Mouse (Mus musculus) lung, adult 18-20 months (tissue): ENCODE results near the gene Prss40.
A peak's percentile ranks its signal among the peaks of the same experiment; 100 is the strongest.
"Not testable (repeated sequence)": the region's sequence is repeated elsewhere in the genome, so short reads cannot be mapped to it uniquely, and the experiment has no call there.

Source experiments
- DNase-seq, 2 experiments: peaks; one replicate each; pipeline ENCODE4 v3.0.0; 2022; ENCODE audit warnings: mixed read lengths in 2 of 2

Prss40 gene

DNA sequence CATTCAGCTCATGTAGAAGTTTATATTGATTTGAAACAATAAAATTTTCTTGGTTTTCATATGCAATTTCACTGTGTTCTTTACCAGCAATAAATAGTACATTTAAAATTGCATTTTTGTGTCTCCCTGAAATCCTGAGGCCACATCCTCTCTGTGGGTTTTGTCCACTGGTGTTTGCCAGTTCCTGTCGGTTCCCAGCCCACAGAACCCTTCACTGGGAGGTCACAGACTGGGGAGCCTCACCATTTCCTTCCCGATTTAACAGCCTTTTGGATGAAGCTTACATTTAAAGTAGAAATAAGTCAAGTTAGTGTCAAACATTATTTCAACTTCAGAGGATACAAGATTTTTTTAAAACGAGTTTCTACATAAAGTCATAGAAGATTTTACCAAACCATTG is 26.2 kb downstream of the Prss40 start:
- not testable (repeated sequence) for DNase-seq

DNA sequence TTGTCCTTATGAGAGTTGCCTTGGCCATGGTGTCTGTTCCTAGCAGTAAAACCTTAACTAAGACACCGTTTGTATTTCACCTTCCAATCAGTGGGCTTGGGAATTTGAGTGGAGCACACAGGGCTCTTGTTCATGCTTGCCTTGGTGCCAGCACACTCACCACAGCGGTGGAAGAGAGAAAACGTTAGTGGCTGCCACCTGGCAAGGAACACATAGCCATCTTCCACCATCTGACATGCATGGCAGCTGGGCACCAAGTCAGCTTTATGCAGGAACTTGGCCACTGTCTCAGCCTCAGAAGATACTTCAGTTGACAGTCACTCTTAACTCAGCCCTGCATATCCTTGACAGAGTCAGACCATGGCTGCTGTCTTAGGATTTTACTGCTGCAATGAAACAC is 37.1 kb downstream of the Prss40 start:
- no peak for DNase-seq

- DNase-seq: no peak
These were observed 37.9 kb downstream of the Prss40 start for GRCm38 (mm10) chr1:34522850-34523244.

DNA sequence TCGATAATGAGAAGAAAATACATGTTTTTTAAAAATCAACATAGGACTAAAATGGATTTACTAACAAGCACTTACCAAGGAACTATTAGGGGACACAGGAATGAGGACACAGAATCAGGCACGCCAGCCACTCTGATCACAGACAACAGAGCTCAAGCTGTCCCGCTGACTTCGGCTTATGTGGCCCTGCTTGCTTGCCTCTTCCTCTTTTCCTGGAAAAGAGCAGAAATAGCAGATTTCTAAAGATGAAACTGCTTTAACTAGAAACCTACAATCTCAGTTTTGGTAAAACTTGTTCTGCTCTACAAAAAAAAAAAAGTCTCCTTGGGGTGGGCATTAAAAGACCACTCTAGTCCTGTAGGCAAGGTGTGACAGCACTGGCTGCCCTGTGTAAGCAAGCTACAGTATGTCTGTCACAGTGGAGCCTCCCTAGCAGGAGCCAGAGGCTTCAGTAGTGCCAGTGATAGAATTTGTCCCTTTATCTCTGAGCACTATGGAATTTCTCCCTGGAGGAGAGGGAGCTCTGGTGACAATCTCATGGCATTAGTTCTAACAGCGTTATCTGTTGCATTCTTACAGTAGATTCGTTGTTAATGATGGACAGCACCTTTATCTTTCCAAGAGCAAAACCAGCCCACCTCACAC is 38.4 kb downstream of the Prss40 start:
- DNase-seq: no peak

DNA sequence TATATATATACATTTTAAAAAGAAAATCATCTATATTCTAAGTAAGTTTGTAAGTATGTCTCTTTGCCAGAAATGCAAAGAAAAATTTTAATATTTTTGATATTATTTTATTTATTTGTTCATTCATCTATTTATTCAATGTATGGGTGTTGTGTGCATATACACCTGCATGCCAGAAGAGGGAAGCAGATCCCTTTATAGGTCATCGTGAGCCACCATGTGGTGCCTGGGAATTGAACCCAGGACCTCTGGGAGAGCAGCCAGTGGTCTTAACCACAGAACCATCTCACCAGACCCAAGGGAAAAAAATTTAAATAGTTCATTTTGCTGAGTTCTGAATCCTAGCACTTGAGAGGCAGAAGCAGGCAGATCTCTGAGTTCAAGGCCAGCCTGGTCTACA is 42.5 kb downstream of the Prss40 start:
- DNase-seq: no peak

GRCm38 (mm10) chr1:34517797-34518196 is 42.9 kb downstream of the Prss40 start:
- not testable (repeated sequence) for DNase-seq

DNA sequence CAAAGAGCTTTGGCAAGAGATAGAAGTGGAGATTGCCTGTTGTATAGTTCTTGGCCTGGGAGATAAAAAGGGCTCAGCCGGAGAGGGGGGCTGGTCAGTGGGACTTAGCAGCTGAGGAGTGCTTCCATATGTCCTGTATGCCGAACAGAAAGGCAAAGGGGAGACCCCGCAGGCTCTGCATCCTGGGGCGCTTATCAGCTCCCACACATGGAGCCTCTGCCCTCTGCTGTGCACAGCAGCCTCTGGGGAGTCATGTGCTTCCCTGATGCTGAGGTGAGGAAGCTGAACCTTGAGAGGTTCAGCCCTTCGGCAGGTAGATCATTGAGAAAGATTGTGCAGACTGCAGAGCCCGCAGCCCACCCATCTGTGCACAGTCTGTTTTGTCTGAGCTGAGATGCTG is 43.4 kb downstream of the Prss40 start:
- not testable (repeated sequence) for DNase-seq

- no peak for DNase-seq
These were observed 44.1 kb downstream of the Prss40 start for GRCm38 (mm10) chr1:34516595-34516994.

GRCm38 (mm10) chr1:34513068-34513467 is 47.7 kb downstream of the Prss40 start:
- DNase-seq: no peak

GRCm38 (mm10) chr1:34511027-34511426 is 49.7 kb downstream of the Prss40 start:
- DNase-seq: peak; percentile 37 to 46

GRCm38 (mm10) chr1:34510575-34510981 is 50.2 kb downstream of the Prss40 start:
- DNase-seq: peak; percentile 2 to 20

- DNase-seq: no peak
These were observed 52.8 kb downstream of the Prss40 start for GRCm38 (mm10) chr1:34507986-34508385.

DNA sequence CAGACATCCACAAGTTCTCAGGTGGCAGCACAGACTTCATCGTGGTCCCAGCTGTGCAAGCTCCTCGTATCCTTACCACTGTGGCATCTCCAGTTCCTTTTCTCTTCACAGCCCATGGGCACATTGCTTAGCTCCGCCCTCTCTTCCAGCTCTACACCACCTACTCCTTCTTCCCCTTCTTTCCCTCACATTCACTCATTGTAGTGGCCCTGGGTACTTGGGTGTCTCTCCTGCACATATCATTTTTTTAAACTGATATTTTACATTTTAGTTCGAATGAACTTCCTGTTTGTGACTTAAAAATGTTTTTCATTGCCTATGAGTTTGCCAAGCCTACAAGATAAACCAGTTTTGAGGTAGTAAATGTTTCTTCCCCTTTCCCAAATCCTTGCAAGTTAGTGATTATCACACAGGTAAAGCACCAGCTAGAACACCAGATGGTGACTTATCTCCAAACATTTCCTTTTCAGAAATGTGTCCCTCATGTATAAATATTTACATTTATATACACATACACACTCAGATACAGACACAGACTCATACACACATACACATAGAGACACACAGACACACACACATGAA is 54.7 kb downstream of the Prss40 start:
- DNase-seq: no peak

DNA sequence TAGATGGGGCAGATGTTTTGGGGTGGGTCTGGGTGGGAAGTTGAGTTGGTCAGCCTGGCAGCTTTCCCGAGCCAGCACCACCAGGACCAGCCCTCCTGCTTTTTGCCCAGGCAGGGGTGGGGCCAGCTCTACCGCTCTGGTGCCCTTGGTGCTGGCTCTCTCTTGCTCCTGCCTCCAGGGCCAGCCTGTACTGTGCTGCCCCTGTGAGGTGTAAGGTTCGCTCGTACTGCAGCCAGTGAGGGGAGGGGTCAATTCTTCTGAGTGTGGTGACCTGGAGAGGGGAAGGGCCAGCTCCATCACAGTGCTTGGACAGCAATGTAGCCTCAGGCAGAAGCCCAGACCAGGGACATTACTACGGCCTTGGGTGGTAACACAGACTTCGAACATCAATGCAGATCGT is 55.4 kb downstream of the Prss40 start:
- DNase-seq: no peak

DNA sequence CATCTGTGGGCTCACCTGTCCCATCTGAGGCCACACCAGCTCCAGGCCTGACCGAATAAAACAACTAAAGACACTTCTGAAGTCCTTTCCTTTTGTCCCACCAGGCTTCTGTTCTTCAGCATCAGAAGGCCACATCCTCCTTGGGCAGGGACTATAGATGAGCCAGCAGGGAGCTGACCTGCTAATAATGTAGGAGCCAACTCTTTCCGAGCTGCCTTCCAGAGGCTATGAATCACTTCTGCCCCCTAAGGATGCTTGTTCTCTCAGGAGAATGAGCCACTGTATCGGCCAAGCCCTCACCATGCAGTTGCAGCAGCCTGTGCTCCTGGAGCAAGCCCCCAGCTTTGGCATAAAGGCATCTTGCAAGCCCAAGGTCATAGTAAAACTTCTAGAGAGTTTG is 57.8 kb downstream of the Prss40 start:
- no peak for DNase-seq
